12 mouse cellular contexts compared by ENCODE assay signal in genomic region chr10:119979396-119979795, GRCm38 (mm10).
DNase-seq lines count a peak whose midpoint lies in the region; ATAC-seq and TF ChIP-seq lines count a peak whose summit lies in the region.
"Had no signal": no experiment of that assay in that cellular context is flagged by ENCODE, and none has a peak within 500 bp of the region (broad histone marks: within the 10 kb centered on the region; RNA-seq: fewer than 3 reads in every experiment).

No protein-coding gene starts in this region.

- no peaks in the 10 kb centered on the region for H3K36me3 ChIP-seq in heart, embryonic 15.5 days
- H3K36me3 ChIP-seq in stomach, embryonic 16.5 days (ENCODE audit: control insufficient read depth, insufficient read depth, low read length): no peaks in the 10 kb centered on the region
- no peaks in the 10 kb centered on the region for H3K36me3 ChIP-seq in stomach, postnatal 0 days (ENCODE audit: control insufficient read depth, insufficient read depth, low read length)

- TF ChIP-seq CTCF in stomach, postnatal 0 days (IDR thresholded peaks at IDR 0.05; ENCODE audit: low read depth): no peak
- no peak for TF ChIP-seq CTCF in embryonic fibroblast, embryonic 13.5 days (IDR thresholded peaks at IDR 0.05; ENCODE audit: borderline replicate concordance, insufficient read depth, low read length)

- no peak for ATAC-seq in heart, embryonic 15.5 days (replicated peaks; ENCODE audit: insufficient number of reproducible peaks, insufficient read depth, low FRiP score, low read depth)
- no peak for ATAC-seq in stomach, embryonic 16.5 days (ENCODE audit: insufficient read depth, low FRiP score)
- ATAC-seq in stomach, postnatal 0 days (ENCODE audit: low FRiP score, low TSS enrichment): no peak

- H3K27ac ChIP-seq in heart, embryonic 15.5 days: no peak overlapping the region
- H3K27ac ChIP-seq in stomach, embryonic 16.5 days (ENCODE audit: low read length): no peak overlapping the region
- no peak overlapping the region for H3K27ac ChIP-seq in stomach, postnatal 0 days (replicated peaks)
- H3K27ac ChIP-seq in embryonic fibroblast, embryonic 13.5 days (ENCODE audit: insufficient read depth, low read length): peak overlapping the region; percentile 18; the same call in 1 of the 2 replicates
- H3K27ac ChIP-seq: kidney, postnatal 0 days; liver, embryonic 14.5 days had no signal

- H3K4me1 ChIP-seq in heart, embryonic 15.5 days (replicated peaks): peaks cover 5% of the 10 kb centered on the region
- H3K4me1 ChIP-seq in stomach, embryonic 16.5 days (ENCODE audit: control insufficient read depth, insufficient read depth, low read length): no peaks in the 10 kb centered on the region
- H3K4me1 ChIP-seq in stomach, postnatal 0 days (replicated peaks; ENCODE audit: control insufficient read depth, insufficient read depth): no peaks in the 10 kb centered on the region
- H3K4me1 ChIP-seq in embryonic fibroblast, embryonic 13.5 days (ENCODE audit: control insufficient read depth, insufficient read depth, low read length): no peaks in the 10 kb centered on the region

- 33% methylated on average over 8 of the region's 8 CpGs for WGBS in heart, embryonic 15.5 days
- 49% methylated on average over 8 of the region's 8 CpGs for WGBS in stomach, embryonic 16.5 days
- 42% methylated on average over 8 of the region's 8 CpGs for WGBS in stomach, postnatal 0 days

- H3K4me3 ChIP-seq in heart, embryonic 15.5 days: peak overlapping the region; percentile 40
- H3K4me3 ChIP-seq in stomach, embryonic 16.5 days (replicated peaks; ENCODE audit: low read length): no peak overlapping the region
- H3K4me3 ChIP-seq in stomach, postnatal 0 days (ENCODE audit: low read depth, low read length): no peak overlapping the region
- H3K4me3 ChIP-seq in embryonic fibroblast, embryonic 13.5 days (ENCODE audit: insufficient read depth, low read length): no peak overlapping the region

- peak overlapping the region; percentile 60 for H3K4me2 ChIP-seq in heart, embryonic 15.5 days
- H3K4me2 ChIP-seq in stomach, embryonic 16.5 days (ENCODE audit: low read depth, low read length): 0 out of 2 replicates have a peak overlapping the region, but pooled peaks have one; percentile 16
- H3K4me2 ChIP-seq in stomach, postnatal 0 days (replicated peaks; ENCODE audit: low read depth): no peak overlapping the region

- H3K9me3 ChIP-seq in heart, embryonic 15.5 days (replicated peaks): no peaks in the 10 kb centered on the region
- H3K9me3 ChIP-seq in stomach, embryonic 16.5 days (replicated peaks; ENCODE audit: control insufficient read depth, low read length): no peaks in the 10 kb centered on the region
- no peaks in the 10 kb centered on the region for H3K9me3 ChIP-seq in stomach, postnatal 0 days (ENCODE audit: control insufficient read depth, low read length)

- TF ChIP-seq POLR2A in embryonic fibroblast, embryonic 13.5 days (IDR thresholded peaks at IDR 0.05; ENCODE audit: low read depth, low read length): no peak

- H3K27me3 ChIP-seq in heart, embryonic 15.5 days: no peaks in the 10 kb centered on the region
- no peaks in the 10 kb centered on the region for H3K27me3 ChIP-seq in stomach, embryonic 16.5 days (ENCODE audit: control insufficient read depth, insufficient read depth, low read length)
- H3K27me3 ChIP-seq in stomach, postnatal 0 days (ENCODE audit: control insufficient read depth, insufficient read depth, low read length): no peaks in the 10 kb centered on the region

- no peak for TF ChIP-seq EP300 in stomach, postnatal 0 days (optimal IDR thresholded peaks at IDR 0.05)

- no peak overlapping the region for H3K9ac ChIP-seq in heart, embryonic 15.5 days
- no peak overlapping the region for H3K9ac ChIP-seq in stomach, embryonic 16.5 days (ENCODE audit: low read length)
- no peak overlapping the region for H3K9ac ChIP-seq in stomach, postnatal 0 days (ENCODE audit: low read length)
- H3K9ac ChIP-seq: liver, embryonic 14.5 days had no signal

- DNase-seq in heart, postnatal 36 days: no peak
- no peak for DNase-seq in stomach, postnatal 0 days (ENCODE audit: low spot score)
- no peak for DNase-seq in left cerebral cortex, postnatal 10 days (ENCODE audit: extremely low spot score in 1 of 2, low spot score in 2 of 2)
- DNase-seq in lung, postnatal 14 days: no peak
- DNase-seq: adrenal gland, postnatal 25 days; cerebellum, postnatal 36 days; gastrocnemius, postnatal 14 days had no signal

- intact Hi-C loops in heart, postnatal 36 days (cut with DNase I): no loop called here
- intact Hi-C loops in left cerebral cortex, postnatal 10 days (cut with DNase I): no loop called here
